Mouse (Mus musculus) gastrocnemius, postnatal 14 days (tissue): ENCODE data around the gene Helz. TPM values are rescaled to one million over a fixed set of nuclear protein-coding genes. Genes with fewer than 3 reads are reported as not detected.

ENCODE experiments used
- DNase-seq: peaks from one replicate; pipeline ENCODE4 v3.0.0; 2021; ENCODE audit warnings: mixed read lengths
- intact Hi-C: fragments of 180-260 bp; cut with DNase I; formaldehyde crosslinking; loops from one replicate; pipeline ENCODE4 v1.15.1; 2025; ENCODE audit warnings: low total_unique reads
- total RNA-seq, 2 experiments: library from RNA; stranded (reverse); gene quantifications; 2 replicates each; pipeline ENCODE4 v1.2.3; 2021

Helz gene
- total RNA-seq, 2 experiments from 2014 or later: 14.0 to 17.3 TPM

DNA sequence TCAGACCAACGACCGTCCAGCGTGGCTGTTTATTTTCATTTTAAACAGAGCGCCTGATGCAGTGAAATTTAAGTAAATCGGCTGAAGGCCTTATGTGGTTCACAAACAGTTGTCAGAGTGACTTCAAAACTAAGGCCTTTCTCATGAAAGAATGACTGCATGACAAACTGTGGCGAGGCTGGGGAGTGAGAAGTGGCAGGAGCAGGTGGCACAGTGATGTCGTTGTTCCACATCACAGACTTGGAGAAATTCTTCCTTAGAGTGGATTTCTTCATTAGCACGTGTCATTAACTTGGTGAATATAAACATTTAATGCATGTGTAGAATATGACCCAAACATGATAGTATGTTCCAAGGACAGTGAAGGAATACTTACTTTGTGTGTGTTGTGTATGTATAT lies 104.4 kb downstream of the Helz start:
- intact Hi-C loops: no loop called here

GRCm38 (mm10) chr11:107655538-107655937 lies 107.8 kb downstream of the Helz start:
- DNase-seq: no peak
- intact Hi-C loops: no loop called here

More for the DNA sequence above, 104.4 kb downstream of the Helz start:
- no peak for DNase-seq

DNA sequence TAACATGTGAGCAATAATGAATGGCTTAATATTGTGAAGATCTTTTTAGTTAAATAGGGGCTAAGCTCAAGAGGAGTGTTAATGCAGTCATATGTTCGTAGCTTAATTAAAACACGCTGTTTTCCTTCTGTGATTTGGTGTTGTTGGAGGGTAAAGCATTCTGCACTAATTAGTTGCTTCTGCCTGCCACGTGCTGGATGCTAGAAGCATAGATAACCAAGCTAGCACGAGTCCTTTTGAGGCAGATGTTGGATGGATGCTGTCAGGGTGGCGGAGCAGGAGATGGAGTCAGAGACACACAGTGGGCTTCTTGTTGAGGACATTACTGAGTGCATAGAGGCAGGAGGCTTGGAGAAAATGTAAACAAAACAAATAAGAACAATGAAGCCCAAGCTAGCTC lies 109.4 kb downstream of the Helz start:
- intact Hi-C loops: no loop called here
- DNase-seq: no peak

DNA sequence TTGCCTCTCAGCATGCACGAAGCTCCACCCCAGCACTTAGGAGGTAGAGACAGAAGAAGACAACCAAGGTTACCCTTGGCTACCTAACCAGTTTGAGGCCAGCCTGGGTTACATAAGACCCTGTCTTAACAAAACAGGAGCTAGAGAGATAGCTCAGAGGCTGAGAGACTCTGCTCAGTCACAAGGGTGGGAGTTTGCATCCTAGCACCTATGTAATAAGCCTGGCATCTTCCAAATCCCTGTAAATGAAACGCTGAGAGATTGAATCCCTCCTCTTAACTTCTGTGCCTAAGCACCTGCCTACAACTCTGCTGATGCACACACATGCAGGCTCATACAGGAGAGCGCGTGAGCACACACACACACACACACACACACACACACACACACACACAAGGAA lies 112.7 kb downstream of the Helz start:
- DNase-seq: no peak
- intact Hi-C loops: no loop called here

DNA sequence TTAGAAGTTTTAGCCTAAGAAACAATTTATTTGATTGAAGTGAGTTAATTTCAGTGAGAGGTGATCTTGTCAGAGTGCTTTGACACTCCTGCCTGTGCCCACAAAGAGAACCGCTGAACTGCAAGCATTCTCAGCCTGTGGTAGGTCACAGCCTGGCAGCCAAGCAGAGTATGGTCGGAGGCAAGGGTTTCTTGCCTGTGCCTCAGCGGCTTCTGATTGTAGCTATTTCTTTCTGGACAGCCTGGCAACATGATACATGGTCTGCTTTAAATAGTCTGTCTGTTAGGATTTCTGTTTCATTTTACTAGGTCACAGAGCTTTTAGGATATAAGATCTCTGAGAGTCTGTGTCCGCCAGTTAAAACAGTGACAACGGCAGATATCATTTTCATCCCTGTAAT lies 114.9 kb downstream of the Helz start:
- DNase-seq: no peak
- intact Hi-C loops: no loop called here

DNA sequence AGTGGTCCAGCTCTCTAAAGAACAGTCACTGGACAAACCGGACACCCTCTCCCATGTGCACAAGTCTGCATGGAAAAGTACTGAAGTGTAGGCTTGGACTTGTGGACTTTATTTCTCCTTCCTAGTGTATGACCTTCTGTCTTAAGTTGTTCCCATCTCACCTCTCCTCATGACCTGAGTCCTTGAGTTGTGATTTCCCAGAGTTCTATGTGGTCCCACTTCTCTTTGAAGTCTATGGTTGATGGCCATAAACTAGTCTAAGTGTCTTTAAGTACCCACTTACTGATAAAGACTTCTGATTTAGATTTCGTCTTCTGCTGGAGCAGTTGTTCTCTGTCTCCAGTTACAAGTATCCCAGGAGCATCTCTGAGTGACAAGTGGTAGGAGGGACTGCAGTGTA lies 119.8 kb downstream of the Helz start:
- intact Hi-C loops: no loop called here
- DNase-seq: no peak

DNA sequence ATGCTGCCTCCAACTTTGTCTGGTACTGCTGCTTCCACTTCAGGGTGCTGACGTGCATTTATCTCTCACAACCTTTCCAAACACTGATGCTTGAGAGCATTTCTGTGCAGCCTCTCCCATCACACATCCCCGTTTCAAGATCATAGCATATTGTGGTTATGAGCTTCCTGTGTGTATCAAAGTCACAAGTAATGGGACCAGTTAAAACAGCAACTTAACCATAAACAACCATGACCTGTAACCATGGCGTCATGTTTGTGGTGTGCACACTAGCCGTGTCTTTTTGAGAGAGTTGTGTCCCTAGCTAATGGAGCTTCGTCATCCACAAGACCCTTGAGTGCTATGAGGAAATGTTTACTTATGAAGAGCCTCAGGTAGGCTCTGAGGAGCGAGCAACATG lies 120.5 kb downstream of the Helz start:
- intact Hi-C loops: no loop called here
- DNase-seq: no peak

DNA sequence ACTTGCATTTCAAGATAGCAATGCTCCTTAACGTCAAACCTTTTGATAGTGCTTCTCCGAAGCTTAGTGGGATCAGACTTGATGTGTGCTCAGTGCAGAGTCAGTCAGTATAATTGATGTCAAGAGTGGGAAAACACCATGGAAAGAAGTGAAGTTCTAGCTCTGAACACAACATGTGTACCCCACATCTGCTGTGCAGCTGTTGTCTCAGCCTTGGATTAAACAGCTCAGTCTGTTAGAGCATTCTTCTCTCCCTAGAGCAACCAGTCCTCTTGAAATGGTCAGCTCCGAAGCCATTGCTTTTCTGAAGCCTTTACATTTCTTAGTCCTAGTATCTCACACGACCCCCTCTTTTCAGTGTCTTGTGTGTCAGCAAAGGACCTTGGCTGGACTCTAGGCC lies 121.2 kb downstream of the Helz start:
- intact Hi-C loops: no loop called here
- no peak for DNase-seq

GRCm38 (mm10) chr11:107674006-107674405 lies 126.3 kb downstream of the Helz start:
- intact Hi-C loops: no loop called here
- no peak for DNase-seq

GRCm38 (mm10) chr11:107674601-107675000 lies 126.9 kb downstream of the Helz start:
- DNase-seq: no peak
- intact Hi-C loops: no loop called here

- intact Hi-C loops: no loop called here
- DNase-seq: no peak
These were observed 127.5 kb downstream of the Helz start for GRCm38 (mm10) chr11:107675246-107675645.

GRCm38 (mm10) chr11:107676207-107676940 lies 128.6 kb downstream of the Helz start:
- intact Hi-C loops: no loop called here
- no peak for DNase-seq

GRCm38 (mm10) chr11:107682694-107683355 lies 135.1 kb downstream of the Helz start:
- no peak for DNase-seq
- intact Hi-C loops: no loop called here

DNA sequence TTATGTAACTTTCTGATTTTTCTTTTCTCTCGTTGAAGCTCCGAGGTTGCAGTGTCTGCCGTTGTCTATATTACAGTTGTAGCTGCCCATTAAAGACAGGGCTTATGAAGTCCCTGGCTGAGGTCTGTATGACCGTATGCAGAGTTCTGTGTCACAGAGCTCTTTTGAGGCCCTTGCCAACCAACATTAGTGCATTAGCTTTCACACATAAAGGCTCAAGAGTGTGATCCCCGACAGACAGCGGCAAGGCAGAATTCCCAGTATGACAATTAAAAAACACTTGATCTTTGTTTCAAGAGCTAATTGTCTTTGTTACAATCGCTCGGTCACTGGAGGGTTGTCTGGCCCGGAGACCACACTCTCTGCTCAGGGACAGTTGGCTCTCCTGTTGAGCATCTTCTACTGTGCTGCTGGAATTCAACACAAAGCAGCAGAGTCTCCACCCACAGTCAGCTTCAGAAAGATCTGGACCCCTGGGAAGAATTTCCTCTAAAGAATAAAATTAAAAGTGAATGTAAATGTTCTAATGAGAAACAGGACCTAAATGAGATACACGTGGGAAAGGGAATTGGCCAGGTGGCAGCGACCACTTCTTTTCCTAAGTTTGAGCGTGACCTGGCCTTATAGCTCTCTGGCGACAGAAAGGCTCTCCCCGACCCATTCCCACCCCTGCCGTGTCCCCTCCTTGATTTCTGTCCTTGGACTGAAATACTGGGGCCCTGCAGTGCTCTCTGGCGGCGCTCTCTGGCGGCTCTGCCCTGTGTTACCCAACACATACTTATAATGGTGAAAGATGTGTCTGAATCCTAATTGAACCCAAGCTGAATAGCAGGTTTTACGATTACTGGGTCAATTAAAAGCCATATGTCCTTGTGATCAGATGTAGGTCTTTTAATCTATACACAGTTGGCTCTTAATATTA lies 136.1 kb downstream of the Helz start:
- no peak for DNase-seq
- intact Hi-C loops: no loop called here

GRCm38 (mm10) chr11:107686290-107686689 lies 138.6 kb downstream of the Helz start:
- DNase-seq: no peak
- intact Hi-C loops: no loop called here

DNA sequence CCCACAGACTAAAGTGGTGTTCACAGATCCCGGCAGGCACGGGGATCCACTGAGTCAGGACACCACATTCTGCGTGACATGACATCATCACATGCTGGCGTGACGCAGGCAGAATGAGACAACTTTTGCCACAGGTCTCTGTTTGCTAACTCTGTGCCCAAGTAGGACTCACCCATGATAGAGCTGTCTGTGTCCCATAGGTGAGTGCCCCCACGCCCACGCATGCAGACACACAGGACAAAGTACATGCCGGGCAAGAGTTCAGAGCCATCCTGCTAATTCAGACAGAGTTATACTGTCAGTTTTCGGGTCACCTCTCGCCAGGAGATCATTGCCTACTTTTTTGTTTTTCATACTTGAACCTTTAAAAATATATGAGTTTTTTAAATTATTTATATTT lies 140.8 kb downstream of the Helz start:
- intact Hi-C loops: no loop called here
- DNase-seq: no peak

GRCm38 (mm10) chr11:107691569-107691968 lies 143.8 kb downstream of the Helz start:
- no peak for DNase-seq
- intact Hi-C loops: no loop called here

GRCm38 (mm10) chr11:107693338-107693737 lies 145.6 kb downstream of the Helz start:
- DNase-seq: no peak

GRCm38 (mm10) chr11:107699967-107700366 lies 152.2 kb downstream of the Helz start:
- DNase-seq: no peak
- intact Hi-C loops: no loop called here

More at GRCm38 (mm10) chr11:107693338-107693737, 145.6 kb downstream of the Helz start:
- intact Hi-C loops: no loop called here
